Mouse (Mus musculus) spleen, embryonic (tissue): ENCODE data around the gene Zfand2b.

Source experiments
- CTCF ChIA-PET: fragments of 350-600 bp; sonication (Branson Sonifier 250); formaldehyde crosslinking; loops from one replicate; lab custom pipeline; 2022; lab: Charles Lee

Gene Zfand2b

DNA sequence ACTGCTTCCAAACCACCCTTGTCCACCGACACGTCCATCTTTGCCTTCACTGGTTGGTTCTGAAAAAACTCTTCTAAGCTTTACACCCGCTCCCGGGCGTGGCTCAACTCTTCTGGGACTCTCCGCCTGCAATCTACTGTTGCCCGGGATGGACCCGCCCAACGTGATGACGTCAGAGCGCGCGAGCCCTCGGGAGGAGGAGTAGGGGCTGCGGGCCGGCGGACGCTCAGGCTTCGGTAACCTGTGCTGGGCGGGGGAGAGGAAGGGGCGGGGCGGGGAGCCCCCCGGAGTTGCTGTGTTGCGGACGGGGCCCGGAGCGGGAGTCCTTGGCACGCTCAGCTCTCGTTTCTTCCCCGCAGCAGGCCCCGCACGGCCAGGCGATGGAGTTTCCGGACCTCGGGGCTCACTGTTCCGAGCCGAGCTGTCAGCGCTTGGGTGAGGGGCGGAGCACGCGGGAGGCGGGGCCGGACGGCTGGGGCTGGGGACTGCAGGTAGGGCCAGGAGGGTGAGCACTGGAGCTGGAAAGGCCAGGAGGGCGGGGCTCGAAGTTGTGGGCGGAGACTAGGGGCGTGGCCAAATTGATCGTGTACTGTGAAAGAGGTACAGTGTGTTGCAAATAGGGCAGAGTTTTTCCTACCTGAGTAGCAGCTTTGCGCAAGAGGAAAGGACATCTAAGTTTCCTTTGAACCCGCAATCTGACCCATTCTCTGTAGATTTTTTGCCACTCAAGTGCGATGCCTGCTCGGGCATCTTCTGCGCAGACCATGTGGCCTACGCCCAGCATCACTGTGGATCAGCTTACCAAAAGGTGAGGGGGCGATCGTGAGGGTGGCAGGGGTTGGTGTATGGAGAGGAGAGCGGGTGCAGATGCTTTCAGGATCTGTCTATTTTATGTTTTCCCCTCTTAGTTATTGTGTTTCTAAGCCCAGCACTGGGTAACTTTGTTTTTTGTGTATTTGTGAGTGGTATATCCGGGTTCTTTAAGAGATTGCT lies at the start of gene Zfand2b:
TSS of gene Zfand2b (plus strand) at position 175 of the 993 bp plus-strand sequence.
- CTCF ChIA-PET, result interaction anchor here (0.7 kb wide), 1 partner anchor 67 kb away, joined by 4 read pairs; the partner anchor contains the start of gene Dnajb2

DNA sequence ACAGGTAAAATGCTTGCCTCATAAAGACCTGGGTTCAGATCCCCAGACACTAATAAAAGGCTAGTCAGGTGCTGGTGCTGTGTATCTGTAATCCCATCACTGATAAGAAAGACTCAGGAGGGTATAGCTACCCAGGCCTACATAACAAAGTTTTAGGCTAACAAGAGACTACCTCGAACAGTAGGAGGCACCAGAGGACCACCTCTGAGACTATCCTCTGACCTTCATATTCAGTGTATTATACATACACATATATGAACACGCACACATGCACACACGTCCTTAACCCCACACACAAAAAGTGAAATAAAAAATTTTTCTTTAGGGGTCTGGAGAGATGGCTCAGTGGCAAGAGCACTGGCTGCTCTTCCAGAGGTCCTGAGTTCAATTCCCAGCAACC lies 46.2 kb upstream of the Zfand2b start:
- CTCF ChIA-PET, result no interaction called here

- CTCF ChIA-PET, result interaction anchor here (1.0 kb wide), 2 partner anchors 127 to 129 kb away, joined by 3 read pairs; no protein-coding TSS in a partner anchor
Measured at GRCm38 (mm10) chr1:75124346-75125321, 43.8 kb upstream of the Zfand2b start, which contains the start of gene Nhej1. Gene Nhej1 (minus strand): TSS chr1:75125200.

- CTCF ChIA-PET, result interaction anchor here (0.6 kb wide), 1 partner anchor 227 kb away, joined by 4 read pairs; no protein-coding TSS in a partner anchor
Measured at GRCm38 (mm10) chr1:75125418-75125817, 43.0 kb upstream of the Zfand2b start.

DNA sequence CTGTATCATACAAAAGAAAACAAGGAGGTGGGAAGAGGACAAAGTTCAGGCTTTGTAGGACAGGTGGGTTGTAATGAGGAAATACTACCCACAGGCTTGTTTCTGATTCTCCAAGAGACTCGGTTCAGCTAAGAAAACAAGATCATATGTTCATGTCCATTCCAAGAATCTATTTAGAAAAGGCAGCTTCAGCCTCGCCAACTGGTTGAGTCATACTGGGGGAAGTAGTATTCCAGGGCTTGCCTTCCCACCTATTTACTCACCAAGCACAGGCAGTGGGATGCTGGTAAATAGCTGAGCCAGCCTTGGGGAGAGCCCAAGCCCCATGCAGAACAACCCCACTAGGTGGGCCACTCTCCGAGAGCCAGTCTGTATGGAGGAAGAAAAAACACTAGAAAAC lies 39.8 kb upstream of the Zfand2b start:
- CTCF ChIA-PET, result no interaction called here

- CTCF ChIA-PET, result no interaction called here
Measured at GRCm38 (mm10) chr1:75133421-75134207, 34.8 kb upstream of the Zfand2b start, which contains the start of gene Slc23a3. Gene Slc23a3 (minus strand): TSS chr1:75133890.

DNA sequence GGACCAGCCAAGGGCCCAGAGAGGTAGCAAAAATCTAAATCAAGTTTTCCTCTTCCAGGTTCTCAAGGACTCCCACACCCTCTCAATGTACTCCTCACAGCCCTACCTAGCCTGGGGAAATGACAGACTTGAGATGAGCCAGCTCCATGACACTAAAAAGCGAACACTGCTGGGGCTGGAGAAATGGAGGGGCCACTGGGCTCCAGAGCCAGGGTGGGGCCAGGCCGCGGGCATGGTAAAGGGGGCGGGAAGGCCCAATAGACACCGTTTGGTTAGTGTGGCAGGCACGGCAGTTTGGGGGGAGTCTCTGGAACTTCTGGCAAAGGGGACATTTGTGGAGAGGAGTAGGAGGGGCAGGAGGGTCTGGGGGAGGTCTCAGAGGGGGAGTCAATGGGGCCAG lies 32.2 kb upstream of the Zfand2b start:
- CTCF ChIA-PET, result no interaction called here

- CTCF ChIA-PET, result no interaction called here
Measured at GRCm38 (mm10) chr1:75136730-75137129, 31.7 kb upstream of the Zfand2b start.

DNA sequence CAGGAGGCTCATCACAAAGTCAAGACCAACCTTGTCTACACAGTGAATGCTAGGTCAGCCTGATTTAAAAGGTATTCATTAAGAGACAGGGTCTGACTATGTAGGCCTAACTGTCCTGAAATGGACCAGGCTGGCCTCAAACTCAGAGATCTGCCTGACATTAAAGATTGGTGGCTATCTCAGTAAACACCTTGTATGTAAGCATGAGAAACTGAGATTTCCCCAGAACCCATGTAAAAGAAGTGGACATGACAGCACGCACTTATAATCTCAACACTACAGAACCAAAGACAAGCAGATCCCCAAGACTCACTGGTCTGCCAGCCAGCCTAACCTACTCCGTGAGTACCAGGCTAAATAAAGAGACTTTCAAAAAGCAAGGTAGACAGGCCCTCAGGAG lies 30.0 kb upstream of the Zfand2b start:
- CTCF ChIA-PET, result no interaction called here

- CTCF ChIA-PET, result interaction anchor here (0.6 kb wide), 1 partner anchor 116 kb away, joined by 4 read pairs; no protein-coding TSS in a partner anchor
Measured at GRCm38 (mm10) chr1:75140601-75141190, 27.8 kb upstream of the Zfand2b start.

DNA sequence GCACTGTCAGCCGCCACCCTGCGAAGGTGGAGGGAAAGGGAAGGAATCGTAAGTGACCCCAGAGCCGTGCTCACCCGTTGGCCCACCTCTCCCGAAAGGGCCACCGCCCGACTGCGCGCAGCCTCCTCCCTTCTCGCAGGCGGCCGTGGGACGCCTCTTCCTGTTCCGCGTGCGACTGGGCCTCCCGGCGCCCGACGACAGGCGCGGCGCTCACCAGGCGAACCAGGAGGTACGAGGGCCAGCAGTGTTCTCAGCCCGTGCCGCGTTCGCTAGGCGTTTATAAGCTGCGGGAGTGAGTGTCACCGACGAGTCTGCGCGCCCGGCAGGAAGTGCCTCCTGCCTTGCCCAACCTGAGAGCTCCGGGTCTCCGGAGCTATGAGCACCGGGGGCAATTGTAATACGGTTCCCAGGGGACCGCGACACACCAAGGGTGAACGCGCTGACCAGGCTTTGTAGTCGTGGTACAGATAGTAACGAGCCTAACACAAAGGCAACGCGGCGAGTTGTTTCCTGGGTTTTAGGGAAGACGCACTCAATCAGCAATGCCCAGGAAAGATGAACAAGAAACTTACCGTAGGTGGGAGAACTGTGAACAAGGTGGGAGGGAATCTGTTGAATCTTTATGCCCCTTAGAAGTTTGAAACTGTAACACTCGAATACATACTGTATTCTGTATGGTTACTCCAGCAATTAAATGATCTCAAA lies 26.8 kb upstream of the Zfand2b start:
- CTCF ChIA-PET, result no interaction called here

GRCm38 (mm10) chr1:75142301-75143261 lies 25.9 kb upstream of the Zfand2b start, which contains the start of the genes Cnppd1 and Retreg2:
Gene Cnppd1 (minus strand): TSS chr1:75142711.
Gene Retreg2 (plus strand): TSS chr1:75142778.
- CTCF ChIA-PET, result no interaction called here

GRCm38 (mm10) chr1:75145589-75145988 lies 22.9 kb upstream of the Zfand2b start:
- CTCF ChIA-PET, result no interaction called here

DNA sequence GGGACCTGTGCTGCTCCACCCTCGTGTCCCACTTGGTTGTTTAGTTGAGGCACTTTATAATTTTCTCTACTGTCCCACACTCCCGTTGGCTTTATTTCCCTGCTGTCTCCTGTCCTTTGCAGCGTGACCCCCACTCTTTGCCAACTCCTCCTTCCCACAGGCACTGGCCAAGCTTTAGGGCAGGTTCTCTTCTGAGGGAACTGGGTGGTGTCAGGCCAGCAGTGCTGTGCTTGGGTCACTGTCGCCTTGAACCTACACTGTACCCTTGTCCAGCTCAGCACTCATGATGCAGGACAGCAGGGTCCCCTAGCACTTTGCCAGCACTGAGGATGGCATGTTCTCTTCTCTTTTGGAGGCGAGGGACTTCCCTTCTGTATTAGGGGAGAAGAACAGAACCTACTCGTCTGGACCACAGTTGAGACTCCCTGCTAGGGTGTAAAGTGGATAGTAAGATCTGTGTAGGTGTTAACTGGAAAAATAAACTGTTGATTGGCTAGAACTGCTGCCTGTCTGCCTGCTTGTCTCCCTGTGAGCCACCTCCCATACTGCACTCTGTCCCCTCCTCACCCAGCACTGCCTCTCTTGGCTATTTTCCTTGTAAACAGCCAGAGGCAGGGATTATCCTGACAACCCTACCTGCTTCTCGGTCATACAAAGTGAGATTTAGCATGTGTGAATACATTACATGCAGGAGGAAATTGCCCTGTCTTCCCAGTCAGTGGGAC lies 20.9 kb upstream of the Zfand2b start:
- CTCF ChIA-PET, result no interaction called here

DNA sequence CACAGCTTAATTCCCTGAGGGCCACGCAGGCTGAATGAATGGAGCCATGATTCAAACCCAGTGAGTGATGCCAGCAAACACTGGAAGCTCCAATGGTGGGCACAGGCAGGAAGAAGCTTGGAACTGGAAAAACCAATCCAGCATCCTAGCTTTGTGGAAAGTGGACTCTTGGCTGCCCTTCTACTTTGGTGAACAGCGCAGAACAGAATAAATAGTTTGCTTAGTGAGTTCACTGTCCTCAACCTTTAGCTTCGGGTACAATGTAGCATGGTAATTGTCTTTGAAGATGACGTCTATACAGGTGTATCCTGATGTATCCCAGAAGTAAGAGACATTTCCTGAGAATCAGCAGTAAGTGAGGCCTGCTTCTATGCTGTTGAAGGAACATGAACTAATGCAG lies 19.7 kb upstream of the Zfand2b start:
- CTCF ChIA-PET, result interaction anchor here (0.6 to 0.8 kb wide), 2 partner anchors 12 to 352 kb away, joined by 3 read pairs; no protein-coding TSS in a partner anchor

- CTCF ChIA-PET, result interaction anchor here (0.7 kb wide), 1 partner anchor 981 kb away, joined by 4 read pairs; no protein-coding TSS in a partner anchor
Measured at GRCm38 (mm10) chr1:75155837-75156236, 12.6 kb upstream of the Zfand2b start.

- CTCF ChIA-PET, result no interaction called here
Measured at GRCm38 (mm10) chr1:75158990-75159389, 9.5 kb upstream of the Zfand2b start.
